Mouse (Mus musculus) hindbrain, embryonic 13.5 days (tissue): ENCODE measurements at regions not wholly inside any gene's neighbourhood (a gene's known extent, or its start where the extent isn't known, plus 50 kb on each side); places are given as distances from the start of the nearest gene placed in this dataset.

Source experiments
- ATAC-seq: fragments of 200-750 bp; cut with Nextera tagmentation; 2 replicates; pipeline ENCODE4 v1.8.0; 2017; ENCODE audit warnings: moderate TSS enrichment; ENCODE audit not compliant: low FRiP score
- H3K27ac ChIP-seq: fragments of 300-500 bp; sonication (generic); 2 replicates; pipeline ENCODE4 v1.5.1; 2015; ENCODE audit warnings: inconsistent platforms, mild to moderate bottlenecking, moderate library complexity
- H3K27me3 ChIP-seq: fragments of 300-500 bp; sonication (generic); 2 replicates; pipeline ENCODE4 v1.6.1; 2015; ENCODE audit warnings: mild to moderate bottlenecking, inconsistent platforms
- H3K36me3 ChIP-seq: fragments of 300-500 bp; sonication (generic); 2 replicates; pipeline ENCODE4 v1.6.1; 2015; ENCODE audit warnings: mild to moderate bottlenecking, inconsistent platforms
- H3K4me1 ChIP-seq: fragments of 300-500 bp; sonication (generic); replicated peaks from 2 replicates; pipeline ENCODE4 v1.6.1; 2015; ENCODE audit warnings: inconsistent platforms
- H3K4me2 ChIP-seq: fragments of 300-500 bp; sonication (generic); 2 replicates; pipeline ENCODE4 v1.6.1; 2015; ENCODE audit warnings: inconsistent platforms, mild to moderate bottlenecking, moderate library complexity
- H3K4me3 ChIP-seq: fragments of 300-500 bp; sonication (generic); 2 replicates; pipeline ENCODE4 v1.5.1; 2015; ENCODE audit warnings: mild to moderate bottlenecking, inconsistent platforms
- H3K9ac ChIP-seq: fragments of 300-500 bp; sonication (generic); 2 replicates; pipeline ENCODE4 v1.6.1; 2015; ENCODE audit warnings: mild to moderate bottlenecking, inconsistent platforms
- H3K9me3 ChIP-seq: fragments of 300-500 bp; sonication (generic); 2 replicates; pipeline ENCODE4 v1.6.1; 2016; ENCODE audit warnings: inconsistent platforms
- whole genome bisulfite sequencing: fragments of 180-500 bp; shearing (Covaris S2); methylation state at CpG from one replicate; pipeline ENCODE4 v1.1.7; 2015; 5-methylcytosine and 5-hydroxymethylcytosine counted together

DNA sequence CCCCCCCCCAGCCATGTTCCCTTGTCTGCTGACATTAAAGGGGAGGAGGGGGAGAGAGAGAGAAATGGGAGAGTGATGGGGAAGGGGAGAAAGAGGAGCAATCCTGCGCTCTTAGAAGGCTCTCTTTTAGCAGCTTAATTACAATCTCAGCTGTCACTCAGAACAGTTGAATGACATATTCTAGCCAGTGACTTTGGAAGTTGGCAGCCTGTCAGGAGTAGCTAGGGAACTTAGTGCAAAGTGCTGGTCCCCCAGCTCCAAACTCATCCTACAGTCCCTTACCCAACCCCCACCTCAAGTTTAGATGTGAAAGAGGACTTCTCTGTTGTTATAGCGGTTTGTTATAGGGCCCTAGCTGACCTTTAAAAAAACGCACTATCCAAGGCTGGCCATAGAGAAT, 604.9 kb downstream of the Ebf1 start:
- Histone ChIP-seq H3K27ac (no peak overlapping the region), H3K4me2 (no peak overlapping the region), H3K4me1 (no peaks in the 10 kb centered on the region), H3K9me3 (no peaks in the 10 kb centered on the region), H3K9ac (no peak overlapping the region), H3K36me3 (no peaks in the 10 kb centered on the region), H3K27me3 (no peaks in the 10 kb centered on the region), H3K4me3 (no peak overlapping the region)
- no peak for ATAC-seq
- WGBS: 72% methylated on average over 3 of the region's 3 CpGs

DNA sequence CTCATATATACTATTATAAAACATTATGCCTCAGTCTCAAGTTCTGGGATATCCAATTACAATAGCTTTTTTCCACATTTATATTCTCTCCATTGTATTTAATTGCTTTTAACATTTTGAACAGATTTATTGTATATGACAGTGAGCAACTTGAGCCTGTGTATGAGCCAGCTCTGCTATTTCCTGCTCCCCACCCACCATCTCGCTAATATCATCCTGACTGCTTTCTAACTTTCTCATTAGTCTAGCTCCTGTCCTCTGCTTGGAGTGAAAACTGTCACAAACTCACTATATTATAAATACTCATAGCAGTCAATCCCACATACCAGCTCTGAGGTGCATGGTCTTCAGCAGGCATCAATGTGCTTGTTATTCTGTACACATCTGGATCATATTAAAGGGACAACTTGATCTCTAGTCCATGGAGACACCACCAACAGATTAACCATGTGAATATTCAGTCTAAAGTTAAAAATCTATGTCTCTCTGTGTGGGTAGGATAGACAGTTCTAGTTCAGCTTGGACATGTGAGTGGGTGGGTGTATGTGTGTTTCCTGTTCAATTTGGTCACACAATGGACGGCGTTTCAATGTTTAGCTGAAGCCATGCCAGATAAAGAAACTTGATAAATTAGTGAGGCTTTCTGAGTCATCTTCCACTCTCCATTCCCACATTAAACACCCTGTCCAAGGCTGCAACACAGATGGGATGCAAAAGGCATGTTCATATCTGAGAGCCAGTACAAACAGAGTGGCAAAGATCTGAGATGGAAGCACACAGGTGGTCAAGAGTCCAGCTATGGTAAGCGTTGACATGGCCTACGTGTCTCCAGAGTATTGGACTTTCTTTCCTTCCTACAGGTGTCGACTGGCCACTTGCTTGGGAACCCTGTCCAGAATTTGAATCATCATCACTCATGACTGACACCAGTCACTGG, 616.1 kb upstream of the Clint1 start:
- Histone ChIP-seq H3K9ac (no peak overlapping the region), H3K4me1 (peaks cover 6% of the 10 kb centered on the region; the same call in 1 of the 2 replicates), H3K27ac (no peak overlapping the region), H3K36me3 (no peaks in the 10 kb centered on the region), H3K4me2 (no peak overlapping the region), H3K27me3 (no peaks in the 10 kb centered on the region), H3K9me3 (no peaks in the 10 kb centered on the region), H3K4me3 (no peak overlapping the region)
- 86% methylated on average over 6 of the region's 6 CpGs for WGBS
- ATAC-seq: no peak

DNA sequence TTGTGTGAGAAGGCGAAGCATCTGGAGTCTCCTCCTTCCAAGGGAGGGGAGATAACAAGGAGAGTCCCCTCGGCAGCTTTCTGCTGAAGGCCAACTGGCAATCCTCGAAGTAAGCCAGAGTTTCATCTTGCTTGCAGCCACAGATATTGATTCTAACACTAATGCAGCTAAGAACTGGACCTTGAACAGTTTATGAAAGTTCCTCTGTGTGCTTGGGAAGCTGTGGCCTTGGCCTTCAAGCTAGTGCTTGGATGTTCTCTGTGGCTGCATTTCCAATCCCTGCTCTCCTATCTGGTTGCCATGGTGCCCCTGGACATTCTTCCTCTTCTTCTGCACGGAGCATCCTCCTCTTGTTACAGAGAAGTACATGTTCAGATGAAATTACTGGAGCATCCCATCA, 614.8 kb upstream of the Clint1 start:
- no peak overlapping the region for H3K27ac ChIP-seq
- H3K9me3 ChIP-seq: no peaks in the 10 kb centered on the region
- no peak overlapping the region for H3K4me2 ChIP-seq
- no peak overlapping the region for H3K4me3 ChIP-seq
- H3K36me3 ChIP-seq: no peaks in the 10 kb centered on the region
- H3K4me1 ChIP-seq: peaks cover 6% of the 10 kb centered on the region; the same call in 1 of the 2 replicates
- H3K9ac ChIP-seq: no peak overlapping the region
- 73% methylated on average over 4 of the region's 4 CpGs for WGBS
- ATAC-seq: no peak
- H3K27me3 ChIP-seq: no peaks in the 10 kb centered on the region

DNA sequence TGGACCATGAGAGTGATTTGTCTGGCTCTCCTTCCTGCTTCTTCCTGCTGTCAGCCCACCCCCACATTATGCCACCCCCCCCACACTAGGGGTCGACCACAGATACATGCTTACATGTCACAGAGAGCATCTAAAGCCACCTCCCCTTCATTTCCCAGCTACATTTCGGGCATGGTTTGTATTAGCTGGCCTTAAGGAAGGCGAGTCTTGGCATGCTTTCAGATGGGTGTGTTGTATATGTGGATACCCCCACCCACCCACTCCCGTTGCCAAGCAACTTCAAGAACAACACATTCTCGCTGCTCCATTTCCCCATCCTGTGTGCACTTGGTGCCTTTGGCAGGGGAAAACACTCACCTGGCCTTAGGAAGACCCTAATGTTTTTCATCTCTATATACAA, 612.8 kb upstream of the Clint1 start:
- Histone ChIP-seq H3K9me3 (no peaks in the 10 kb centered on the region), H3K4me3 (no peak overlapping the region), H3K4me1 (peaks cover 6% of the 10 kb centered on the region; the same call in 1 of the 2 replicates), H3K36me3 (no peaks in the 10 kb centered on the region), H3K4me2 (no peak overlapping the region), H3K9ac (no peak overlapping the region), H3K27me3 (no peaks in the 10 kb centered on the region), H3K27ac (no peak overlapping the region)
- ATAC-seq: no peak
- 71% methylated on average over 5 of the region's 5 CpGs for WGBS

DNA sequence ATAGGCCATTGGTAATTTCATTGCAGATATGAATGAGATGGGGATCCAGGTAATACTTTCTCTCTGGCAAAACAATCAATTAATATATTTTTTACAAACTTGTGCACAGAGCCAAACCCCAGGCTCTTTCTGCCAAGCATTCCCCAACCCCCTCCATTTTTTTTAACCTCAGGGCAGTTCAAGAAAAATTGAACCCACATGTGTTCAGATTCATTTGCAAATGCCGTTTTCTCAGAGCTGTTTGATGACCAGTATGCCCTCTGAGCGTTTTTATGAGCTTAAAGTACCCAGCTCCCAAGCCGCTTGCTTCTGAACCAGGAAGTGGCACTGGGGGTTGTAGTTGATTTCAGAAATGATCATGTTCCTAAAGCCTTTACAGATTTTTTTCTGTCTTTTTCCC, 611.4 kb upstream of the Clint1 start:
- H3K36me3 ChIP-seq: no peaks in the 10 kb centered on the region
- no peak overlapping the region for H3K4me2 ChIP-seq
- no peak overlapping the region for H3K4me3 ChIP-seq
- no peak overlapping the region for H3K9ac ChIP-seq
- H3K9me3 ChIP-seq: no peaks in the 10 kb centered on the region
- 52% methylated on average over 3 of the region's 3 CpGs for WGBS
- H3K27me3 ChIP-seq: no peaks in the 10 kb centered on the region
- H3K4me1 ChIP-seq: peaks cover 6% of the 10 kb centered on the region; the same call in 1 of the 2 replicates
- no peak for ATAC-seq
- no peak overlapping the region for H3K27ac ChIP-seq

DNA sequence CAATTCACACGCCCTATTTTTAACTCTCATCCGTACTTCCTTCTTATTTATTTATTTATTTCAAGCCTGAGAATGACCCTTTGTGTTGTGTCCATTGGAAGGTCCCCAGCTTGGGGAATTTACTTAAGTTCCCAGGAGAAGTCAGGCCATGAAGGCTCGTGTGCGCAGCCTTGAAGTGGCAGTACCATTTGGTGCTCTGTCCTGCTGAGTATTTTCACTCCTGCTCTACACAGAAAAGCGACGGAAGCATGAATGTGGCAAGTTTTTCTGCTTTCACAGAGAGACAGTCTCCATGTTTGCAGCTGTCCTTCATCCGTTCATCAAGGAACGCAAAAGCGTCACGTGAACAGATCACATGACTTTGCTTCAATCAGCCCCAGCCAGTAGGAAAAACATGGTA, 610.2 kb upstream of the Clint1 start:
- H3K9me3 ChIP-seq: no peaks in the 10 kb centered on the region
- no peak overlapping the region for H3K4me2 ChIP-seq
- H3K4me1 ChIP-seq: peaks cover 6% of the 10 kb centered on the region; the same call in 1 of the 2 replicates
- no peak for ATAC-seq
- H3K27me3 ChIP-seq: no peaks in the 10 kb centered on the region
- H3K4me3 ChIP-seq: no peak overlapping the region
- no peak overlapping the region for H3K9ac ChIP-seq
- WGBS: 84% methylated on average over 10 of the region's 10 CpGs
- no peak overlapping the region for H3K27ac ChIP-seq
- H3K36me3 ChIP-seq: no peaks in the 10 kb centered on the region

DNA sequence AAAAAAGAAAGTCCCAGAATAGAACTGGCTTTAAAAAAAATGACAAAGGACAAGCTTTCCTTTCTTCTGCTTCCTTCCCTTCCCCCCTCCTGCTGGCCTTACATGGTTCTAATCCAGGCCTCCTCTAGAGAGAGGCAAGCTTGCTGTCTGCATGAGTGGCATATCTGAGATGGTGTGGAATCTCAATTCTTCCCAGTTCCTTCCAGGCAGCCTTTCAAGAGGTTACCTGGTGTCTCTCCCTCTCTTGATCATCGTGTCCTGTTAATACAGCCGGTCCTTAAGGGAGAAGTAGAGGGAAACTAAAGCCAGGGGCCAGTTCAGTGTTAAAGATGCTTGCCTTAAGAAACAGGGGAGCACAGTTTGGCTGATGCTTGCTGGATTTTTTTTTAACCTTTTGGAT, 607.1 kb upstream of the Clint1 start:
- Histone ChIP-seq H3K27me3 (no peaks in the 10 kb centered on the region), H3K9me3 (no peaks in the 10 kb centered on the region), H3K4me3 (no peak overlapping the region), H3K4me2 (no peak overlapping the region), H3K36me3 (no peaks in the 10 kb centered on the region), H3K4me1 (peaks cover 6% of the 10 kb centered on the region; the same call in 1 of the 2 replicates), H3K9ac (no peak overlapping the region), H3K27ac (no peak overlapping the region)
- no peak for ATAC-seq
- WGBS: 81% methylated on average over 2 of the region's 2 CpGs

DNA sequence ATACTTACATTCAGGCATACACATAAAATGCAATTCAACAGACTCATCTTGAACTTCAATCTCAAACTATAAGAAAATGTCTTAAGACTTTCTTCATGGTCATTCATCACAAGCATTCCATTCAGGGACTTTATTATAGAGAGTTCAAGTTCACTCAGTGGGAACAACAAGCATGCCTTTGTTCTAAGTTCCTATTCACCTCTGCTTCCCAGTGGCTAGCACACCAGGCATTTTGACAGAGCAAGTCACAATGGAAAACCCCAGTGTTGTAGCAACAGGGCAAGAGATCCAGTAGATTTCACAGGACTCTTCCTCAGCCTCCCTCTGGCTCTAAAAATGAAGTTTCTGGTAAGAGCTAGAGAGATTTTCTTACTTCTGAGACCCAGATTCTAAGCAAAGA, 595.8 kb upstream of the Clint1 start:
- no peaks in the 10 kb centered on the region for H3K9me3 ChIP-seq
- no peaks in the 10 kb centered on the region for H3K27me3 ChIP-seq

DNA sequence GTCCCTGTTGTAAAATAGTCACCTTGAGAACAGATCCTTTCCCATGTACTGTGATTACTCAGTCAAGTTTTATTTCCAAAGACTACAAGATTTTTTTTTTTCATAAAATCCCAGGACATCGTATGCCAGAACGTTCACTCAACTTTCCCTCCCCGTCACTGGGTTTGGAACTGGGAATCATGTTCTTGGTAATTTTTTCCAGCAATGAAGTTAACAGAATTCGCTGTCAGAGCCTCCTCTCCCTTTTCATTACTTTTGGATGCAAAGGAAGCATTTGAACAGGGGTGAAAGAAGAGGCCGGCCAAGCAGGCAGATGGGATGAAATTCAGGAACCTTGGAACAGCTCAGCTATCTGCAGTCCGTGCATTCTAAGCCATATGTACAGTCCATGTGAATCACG, 589.7 kb upstream of the Clint1 start:
- Histone ChIP-seq H3K4me3 (no peak overlapping the region), H3K27ac (no peak overlapping the region), H3K4me2 (no peak overlapping the region), H3K27me3 (no peaks in the 10 kb centered on the region), H3K9ac (no peak overlapping the region), H3K4me1 (no peaks in the 10 kb centered on the region), H3K36me3 (no peaks in the 10 kb centered on the region), H3K9me3 (no peaks in the 10 kb centered on the region)
- ATAC-seq: no peak
- WGBS: 92% methylated on average over 7 of the region's 7 CpGs

More for the DNA sequence above, 595.8 kb upstream of the Clint1 start:
- Histone ChIP-seq H3K36me3 (no peaks in the 10 kb centered on the region), H3K27ac (no peak overlapping the region), H3K4me2 (no peak overlapping the region), H3K4me3 (no peak overlapping the region), H3K4me1 (no peaks in the 10 kb centered on the region), H3K9ac (no peak overlapping the region)
- ATAC-seq: no peak

DNA sequence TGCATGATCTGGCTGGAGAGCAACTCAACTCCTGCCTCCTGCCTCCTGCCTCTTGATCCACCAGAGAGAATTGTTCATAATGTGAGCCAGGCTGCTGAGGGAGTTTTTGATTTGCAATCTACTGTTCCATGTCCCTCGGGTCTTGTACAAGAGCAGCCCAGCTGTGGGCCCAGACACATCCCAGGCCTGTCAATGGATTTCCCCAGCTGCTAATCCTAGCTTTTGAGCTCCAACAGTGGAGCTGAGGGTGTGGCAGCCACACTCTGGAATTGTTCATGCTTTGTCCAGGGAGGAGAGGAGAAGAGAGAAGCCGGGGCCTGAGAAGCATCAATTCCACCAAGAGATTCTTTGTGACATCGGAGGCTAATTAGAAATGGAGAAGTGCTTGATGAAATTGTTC, 587.9 kb upstream of the Clint1 start:
- Histone ChIP-seq H3K4me3 (no peak overlapping the region), H3K27ac (no peak overlapping the region), H3K36me3 (no peaks in the 10 kb centered on the region), H3K4me1 (no peaks in the 10 kb centered on the region), H3K9me3 (no peaks in the 10 kb centered on the region), H3K4me2 (no peak overlapping the region), H3K27me3 (no peaks in the 10 kb centered on the region), H3K9ac (no peak overlapping the region)
- 63% methylated on average over 3 of the region's 3 CpGs for WGBS
- no peak for ATAC-seq

DNA sequence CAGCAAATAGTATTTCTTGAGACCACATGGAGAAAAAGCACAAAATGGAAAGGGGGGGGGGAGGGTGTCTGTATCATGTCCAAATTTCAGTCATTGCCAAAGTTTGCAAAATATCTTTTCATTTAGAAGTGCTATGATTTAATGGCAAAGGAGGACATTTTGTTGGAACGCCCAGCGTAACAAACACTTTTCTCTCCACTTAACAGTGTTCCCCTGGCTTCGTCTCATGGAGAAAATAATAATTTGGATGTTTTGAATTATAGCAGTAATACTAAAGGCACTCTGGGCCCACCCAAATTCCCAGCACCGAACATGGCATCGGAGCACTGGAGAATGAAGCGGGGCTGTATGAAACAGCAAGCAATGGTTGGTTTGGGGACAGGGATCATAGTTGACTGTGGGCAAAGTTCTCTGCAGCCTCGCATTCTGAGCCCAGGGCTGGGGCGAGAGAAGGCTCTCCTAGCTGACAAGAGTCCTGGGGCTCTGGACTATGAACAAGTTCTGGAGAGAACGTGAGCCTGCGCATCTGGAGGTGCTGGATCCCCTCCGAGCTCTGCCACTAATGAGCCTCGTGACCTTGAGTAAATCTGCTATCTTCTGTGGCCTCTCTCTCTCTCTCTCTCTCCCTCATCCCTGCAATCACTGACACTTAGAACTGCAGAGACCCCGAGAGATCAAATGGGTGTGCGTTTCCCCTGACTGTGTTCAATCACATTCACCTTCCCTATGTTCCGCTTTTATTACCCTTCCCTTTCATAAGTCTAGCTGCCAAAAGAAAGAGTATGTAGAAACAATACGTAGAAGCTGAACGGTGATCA, 586.5 kb upstream of the Clint1 start:
- no peak overlapping the region for H3K4me3 ChIP-seq
- no peaks in the 10 kb centered on the region for H3K9me3 ChIP-seq
- H3K4me1 ChIP-seq: no peaks in the 10 kb centered on the region
- WGBS: 82% methylated on average over 17 of the region's 17 CpGs
- H3K4me2 ChIP-seq: no peak overlapping the region
- ATAC-seq: no peak
- H3K36me3 ChIP-seq: no peaks in the 10 kb centered on the region
- no peak overlapping the region for H3K27ac ChIP-seq
- H3K27me3 ChIP-seq: no peaks in the 10 kb centered on the region
- H3K9ac ChIP-seq: no peak overlapping the region

DNA sequence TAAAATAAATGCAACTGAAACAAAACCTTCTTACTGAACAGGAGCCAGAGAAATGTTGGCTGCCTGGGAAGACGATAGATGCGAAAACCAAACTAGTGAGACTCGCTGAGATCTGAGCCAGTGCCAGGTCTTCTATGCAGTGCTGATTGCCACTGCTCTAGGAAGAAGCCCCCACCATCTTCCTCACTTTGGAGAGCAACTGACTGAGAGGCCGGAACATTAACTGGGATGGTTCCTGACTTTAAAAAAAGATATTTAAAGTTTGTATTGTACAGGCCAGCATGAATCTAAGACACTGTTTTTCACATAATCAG, 585.9 kb upstream of the Clint1 start:
- H3K9me3 ChIP-seq: no peaks in the 10 kb centered on the region
- H3K9ac ChIP-seq: no peak overlapping the region
- no peaks in the 10 kb centered on the region for H3K36me3 ChIP-seq
- H3K4me3 ChIP-seq: no peak overlapping the region
- ATAC-seq: no peak
- H3K4me1 ChIP-seq: no peaks in the 10 kb centered on the region
- H3K4me2 ChIP-seq: no peak overlapping the region
- H3K27ac ChIP-seq: no peak overlapping the region
- no peaks in the 10 kb centered on the region for H3K27me3 ChIP-seq
- WGBS: 80% methylated on average over 4 of the region's 4 CpGs

DNA sequence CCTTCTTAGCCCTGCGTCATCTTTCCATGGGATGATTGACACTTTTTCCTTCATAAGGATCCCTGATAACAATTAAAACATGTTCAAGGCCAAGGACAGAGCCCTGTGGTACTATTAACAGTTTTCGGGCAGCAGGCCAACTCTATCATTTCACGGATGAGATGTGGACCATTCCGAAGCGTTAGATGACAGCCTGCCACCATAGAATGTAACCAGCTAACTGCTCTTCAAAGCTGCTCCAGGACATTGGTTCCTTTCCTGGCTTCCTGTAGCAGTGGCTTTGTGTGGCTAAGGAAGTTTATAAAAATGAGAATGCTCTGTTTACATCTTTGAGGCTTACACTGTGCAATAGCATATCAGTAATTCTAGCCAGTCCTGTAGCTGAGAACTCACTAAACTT, 582.6 kb upstream of the Clint1 start:
- H3K4me2 ChIP-seq: no peak overlapping the region
- H3K4me1 ChIP-seq: peaks cover 4% of the 10 kb centered on the region
- no peak overlapping the region for H3K27ac ChIP-seq
- no peaks in the 10 kb centered on the region for H3K9me3 ChIP-seq
- no peaks in the 10 kb centered on the region for H3K36me3 ChIP-seq
- H3K4me3 ChIP-seq: no peak overlapping the region
- no peak overlapping the region for H3K9ac ChIP-seq
- ATAC-seq: no peak
- 85% methylated on average over 5 of the region's 5 CpGs for WGBS
- H3K27me3 ChIP-seq: no peaks in the 10 kb centered on the region
